Mouse (Mus musculus) stomach, postnatal 0 days (tissue): ENCODE measurements at regions not wholly inside any gene's neighbourhood (a gene's known extent, or its start where the extent isn't known, plus 50 kb on each side); places are given as distances from the start of the nearest gene placed in this dataset.

ENCODE experiments used
- ATAC-seq: fragments of 200-750 bp; cut with Nextera tagmentation; 2 replicates; pipeline ENCODE4 v1.8.0; 2017; ENCODE audit not compliant: low FRiP score, low TSS enrichment
- DNase-seq: peaks from one replicate; pipeline ENCODE4 v3.0.0-alpha.2; 2016; ENCODE audit warnings: low spot score
- H3K27ac ChIP-seq: fragments of 300-500 bp; sonication (generic); replicated peaks from 2 replicates; pipeline ENCODE4 v1.5.1; 2014; ENCODE audit warnings: mild to moderate bottlenecking, control low read depth
- H3K27me3 ChIP-seq: fragments of 300-500 bp; sonication (generic); 2 replicates; pipeline ENCODE4 v1.6.1; 2014; ENCODE audit warnings: low read length; ENCODE audit not compliant: control insufficient read depth, insufficient read depth
- H3K36me3 ChIP-seq: fragments of 300-500 bp; sonication (generic); 2 replicates; pipeline ENCODE4 v1.6.1; 2014; ENCODE audit warnings: low read length, mixed read lengths; ENCODE audit not compliant: control insufficient read depth, insufficient read depth
- H3K4me1 ChIP-seq: fragments of 300-500 bp; sonication (generic); replicated peaks from 2 replicates; pipeline ENCODE4 v1.6.1; 2014; ENCODE audit warnings: antibody characterized with exemption; ENCODE audit not compliant: control insufficient read depth, insufficient read depth
- H3K4me2 ChIP-seq: fragments of 300-500 bp; sonication (generic); replicated peaks from 2 replicates; pipeline ENCODE4 v1.6.1; 2014; ENCODE audit warnings: low read depth, mild to moderate bottlenecking, control low read depth, moderate library complexity
- H3K4me3 ChIP-seq: fragments of 300-500 bp; sonication (generic); 2 replicates; pipeline ENCODE4 v1.5.1; 2014; ENCODE audit warnings: low read depth, low read length, control low read depth
- H3K9ac ChIP-seq: fragments of 300-500 bp; sonication (generic); 2 replicates; pipeline ENCODE4 v1.6.1; 2014; ENCODE audit warnings: mild to moderate bottlenecking, low read length, control low read depth, mixed read lengths
- H3K9me3 ChIP-seq: fragments of 300-500 bp; sonication (generic); 2 replicates; pipeline ENCODE4 v1.6.1; 2016; ENCODE audit warnings: low read length; ENCODE audit not compliant: control insufficient read depth
- CTCF ChIP-seq: IDR thresholded peaks from 2 replicates; pipeline ENCODE4 v1.5.1; 2016; ENCODE audit warnings: antibody characterized with exemption, low read depth, mild to moderate bottlenecking, moderate library complexity
- EP300 ChIP-seq: optimal IDR thresholded peaks from 2 replicates; pipeline ENCODE3; 2016; ENCODE audit warnings: antibody characterized with exemption
- WGBS: fragments of 180-500 bp; shearing (Covaris S2); extraction: QIAGEN DNeasy Blood & Tissue Kit; methylation state at CpG from one replicate; pipeline ENCODE4 v1.1.7; 2014; 5-methylcytosine and 5-hydroxymethylcytosine counted together

GRCm38 (mm10) chr13:101625922-101626321 is 142.1 kb downstream of the Pik3r1 start:
- no peak overlapping the region for H3K4me3 ChIP-seq
- H3K9me3 ChIP-seq = no peaks in the 10 kb centered on the region
- 22% methylated on average over 5 of the region's 5 CpGs for WGBS
- ATAC-seq (no peak), DNase-seq (no peak)
- H3K27me3 ChIP-seq = no peaks in the 10 kb centered on the region
- no peak overlapping the region for H3K27ac ChIP-seq
- no peak for TF ChIP-seq EP300
- TF ChIP-seq CTCF = no peak
- no peak overlapping the region for H3K4me2 ChIP-seq
- H3K4me1 ChIP-seq = no peaks in the 10 kb centered on the region
- H3K9ac ChIP-seq = no peak overlapping the region
- H3K36me3 ChIP-seq = no peaks in the 10 kb centered on the region

- Histone ChIP-seq H3K9me3 (no peaks in the 10 kb centered on the region), H3K4me3 (no peak overlapping the region), H3K27me3 (no peaks in the 10 kb centered on the region), H3K4me1 (no peaks in the 10 kb centered on the region), H3K4me2 (no peak overlapping the region), H3K27ac (no peak overlapping the region), H3K36me3 (no peaks in the 10 kb centered on the region), H3K9ac (no peak overlapping the region)
- WGBS = 55% methylated on average over 5 of the region's 5 CpGs
- no peak for DNase-seq
- no peak for ATAC-seq
- TF ChIP-seq EP300 (no peak), CTCF (no peak)
Measured at GRCm38 (mm10) chr13:101624179-101624581, 143.8 kb downstream of the Pik3r1 start.

GRCm38 (mm10) chr13:101622649-101623048 is 145.4 kb downstream of the Pik3r1 start:
- ATAC-seq (no peak), DNase-seq (no peak)
- H3K9ac ChIP-seq = no peak overlapping the region
- H3K9me3 ChIP-seq = no peaks in the 10 kb centered on the region
- no peak overlapping the region for H3K4me2 ChIP-seq
- H3K27ac ChIP-seq = no peak overlapping the region
- H3K4me1 ChIP-seq = no peaks in the 10 kb centered on the region
- H3K27me3 ChIP-seq = no peaks in the 10 kb centered on the region
- WGBS = 100% methylated on average over 2 of the region's 2 CpGs
- H3K36me3 ChIP-seq = no peaks in the 10 kb centered on the region
- no peak overlapping the region for H3K4me3 ChIP-seq
- TF ChIP-seq CTCF (no peak), EP300 (no peak)

GRCm38 (mm10) chr13:101620660-101621059 is 147.4 kb downstream of the Pik3r1 start:
- ATAC-seq (no peak), DNase-seq (no peak)
- Histone ChIP-seq H3K9me3 (no peaks in the 10 kb centered on the region), H3K27ac (no peak overlapping the region), H3K36me3 (no peaks in the 10 kb centered on the region), H3K4me2 (no peak overlapping the region), H3K27me3 (no peaks in the 10 kb centered on the region), H3K9ac (no peak overlapping the region), H3K4me1 (no peaks in the 10 kb centered on the region), H3K4me3 (no peak overlapping the region)
- TF ChIP-seq CTCF (no peak), EP300 (no peak)
- WGBS = 72% methylated on average over 3 of the region's 3 CpGs

- H3K27ac ChIP-seq = no peak overlapping the region
- 85% methylated on average over 1 of the region's 1 CpGs for WGBS
- no peak overlapping the region for H3K4me2 ChIP-seq
- no peaks in the 10 kb centered on the region for H3K4me1 ChIP-seq
- H3K4me3 ChIP-seq = no peak overlapping the region
- no peaks in the 10 kb centered on the region for H3K36me3 ChIP-seq
- H3K9me3 ChIP-seq = no peaks in the 10 kb centered on the region
- H3K9ac ChIP-seq = no peak overlapping the region
- no peak for TF ChIP-seq EP300
- no peak for TF ChIP-seq CTCF
- no peaks in the 10 kb centered on the region for H3K27me3 ChIP-seq
- DNase-seq = no peak
- no peak for ATAC-seq
Measured at GRCm38 (mm10) chr13:101619154-101619553, 148.9 kb downstream of the Pik3r1 start.

GRCm38 (mm10) chr13:101612786-101613185 is 155.2 kb downstream of the Pik3r1 start:
- Histone ChIP-seq H3K4me2 (no peak overlapping the region), H3K9ac (no peak overlapping the region), H3K4me1 (no peaks in the 10 kb centered on the region), H3K27me3 (no peaks in the 10 kb centered on the region), H3K9me3 (no peaks in the 10 kb centered on the region), H3K4me3 (no peak overlapping the region), H3K27ac (no peak overlapping the region), H3K36me3 (no peaks in the 10 kb centered on the region)
- 60% methylated on average over 2 of the region's 2 CpGs for WGBS
- ATAC-seq (no peak), DNase-seq (no peak)
- TF ChIP-seq EP300 (no peak), CTCF (no peak)
